Mouse (Mus musculus): ENCODE measurements around the gene Wwox. TPM values are rescaled to one million over a fixed set of nuclear protein-coding genes. Genes with fewer than 3 reads are reported as not detected.

The Wwox gene
- polyA plus RNA-seq, 1 experiment from 2014 or later = 13.7 TPM

- Histone ChIP-seq H3K27me3 (peaks cover 11% of the 10 kb centered on the region; the same call in 1 of the 2 replicates), H3K4me2 (replicated peaks) (no peak overlapping the region), H3K4me1 (no peaks in the 10 kb centered on the region), H3K27ac (replicated peaks) (no peak overlapping the region), H3K36me3 (no peaks in the 10 kb centered on the region), H3K9me3 (replicated peaks) (no peaks in the 10 kb centered on the region), H3K9ac (no peak overlapping the region), H3K4me3 (replicated peaks) (no peak overlapping the region)
- WGBS = 12% methylated on average over 3 of the region's 3 CpGs
- no peak for ATAC-seq (ENCODE audit: insufficient number of reproducible peaks, low FRiP score, low TSS enrichment, low read depth)
Measured at GRCm38 (mm10) chr8:114541132-114541531, 101.7 kb downstream of the Wwox start.

GRCm38 (mm10) chr8:114548360-114548759 lies 108.9 kb downstream of the Wwox start:
- no peaks in the 10 kb centered on the region for H3K9me3 ChIP-seq (replicated peaks)
- H3K4me3 ChIP-seq (replicated peaks) = no peak overlapping the region
- H3K9ac ChIP-seq = no peak overlapping the region
- no peaks in the 10 kb centered on the region for H3K27me3 ChIP-seq
- WGBS = 62% methylated on average over 8 of the region's 8 CpGs
- H3K27ac ChIP-seq (replicated peaks) = no peak overlapping the region
- H3K4me2 ChIP-seq (replicated peaks) = no peak overlapping the region
- no peak for ATAC-seq (ENCODE audit: insufficient number of reproducible peaks, low FRiP score, low TSS enrichment, low read depth)
- H3K36me3 ChIP-seq = no peaks in the 10 kb centered on the region
- H3K4me1 ChIP-seq = no peaks in the 10 kb centered on the region

- no peaks in the 10 kb centered on the region for H3K36me3 ChIP-seq
- H3K9ac ChIP-seq = no peak overlapping the region
- H3K27ac ChIP-seq (replicated peaks) = no peak overlapping the region
- ATAC-seq (ENCODE audit: insufficient number of reproducible peaks, low FRiP score, low TSS enrichment, low read depth) = no peak
- no peaks in the 10 kb centered on the region for H3K27me3 ChIP-seq
- H3K4me2 ChIP-seq (replicated peaks) = no peak overlapping the region
- 74% methylated on average over 6 of the region's 6 CpGs for WGBS
- H3K9me3 ChIP-seq (replicated peaks) = no peaks in the 10 kb centered on the region
- no peak overlapping the region for H3K4me3 ChIP-seq (replicated peaks)
- H3K4me1 ChIP-seq = no peaks in the 10 kb centered on the region
Measured at GRCm38 (mm10) chr8:114548837-114549236, 109.4 kb downstream of the Wwox start.

GRCm38 (mm10) chr8:114550029-114550428 lies 110.6 kb downstream of the Wwox start:
- WGBS = 71% methylated on average over 7 of the region's 7 CpGs
- no peak overlapping the region for H3K4me3 ChIP-seq (replicated peaks)
- H3K4me1 ChIP-seq = 0 out of 2 replicates have a peak, but pooled peaks cover 4% of the 10 kb centered on the region
- H3K9ac ChIP-seq = no peak overlapping the region
- no peaks in the 10 kb centered on the region for H3K27me3 ChIP-seq
- no peak overlapping the region for H3K27ac ChIP-seq (replicated peaks)
- ATAC-seq (ENCODE audit: insufficient number of reproducible peaks, low FRiP score, low TSS enrichment, low read depth) = no peak
- H3K9me3 ChIP-seq (replicated peaks) = no peaks in the 10 kb centered on the region
- H3K36me3 ChIP-seq = no peaks in the 10 kb centered on the region
- no peak overlapping the region for H3K4me2 ChIP-seq (replicated peaks)

- Histone ChIP-seq H3K36me3 (no peaks in the 10 kb centered on the region), H3K4me1 (peaks cover 12% of the 10 kb centered on the region; the same call in 1 of the 2 replicates), H3K27ac (replicated peaks) (no peak overlapping the region), H3K4me3 (replicated peaks) (no peak overlapping the region), H3K4me2 (replicated peaks) (no peak overlapping the region), H3K27me3 (no peaks in the 10 kb centered on the region), H3K9ac (no peak overlapping the region), H3K9me3 (replicated peaks) (no peaks in the 10 kb centered on the region)
- no peak for ATAC-seq (ENCODE audit: insufficient number of reproducible peaks, low FRiP score, low TSS enrichment, low read depth)
- WGBS = 52% methylated on average over 3 of the region's 3 CpGs
Measured at GRCm38 (mm10) chr8:114552606-114553005, 113.2 kb downstream of the Wwox start.

GRCm38 (mm10) chr8:114554966-114555365 lies 115.5 kb downstream of the Wwox start:
- Histone ChIP-seq H3K27me3 (no peaks in the 10 kb centered on the region), H3K9me3 (replicated peaks) (no peaks in the 10 kb centered on the region), H3K4me3 (replicated peaks) (no peak overlapping the region), H3K4me2 (replicated peaks) (no peak overlapping the region), H3K36me3 (no peaks in the 10 kb centered on the region), H3K27ac (replicated peaks) (0 out of 2 replicates have a peak overlapping the region, but pooled peaks have one; percentile 11), H3K4me1 (peaks cover 12% of the 10 kb centered on the region; the same call in 1 of the 2 replicates), H3K9ac (no peak overlapping the region)
- ATAC-seq (ENCODE audit: insufficient number of reproducible peaks, low FRiP score, low TSS enrichment, low read depth) = no peak
- WGBS = 39% methylated on average over 15 of the region's 15 CpGs

- H3K9ac ChIP-seq = no peak overlapping the region
- H3K27me3 ChIP-seq = no peaks in the 10 kb centered on the region
- no peak overlapping the region for H3K4me2 ChIP-seq (replicated peaks)
- no peak overlapping the region for H3K4me3 ChIP-seq (replicated peaks)
- H3K4me1 ChIP-seq = peaks cover 12% of the 10 kb centered on the region; the same call in 1 of the 2 replicates
- ATAC-seq (ENCODE audit: insufficient number of reproducible peaks, low FRiP score, low TSS enrichment, low read depth) = no peak
- H3K36me3 ChIP-seq = no peaks in the 10 kb centered on the region
- H3K9me3 ChIP-seq (replicated peaks) = no peaks in the 10 kb centered on the region
- H3K27ac ChIP-seq (replicated peaks) = no peak overlapping the region
- WGBS = 64% methylated on average over 6 of the region's 6 CpGs
Measured at GRCm38 (mm10) chr8:114555491-114556202, 116.2 kb downstream of the Wwox start.

GRCm38 (mm10) chr8:114561191-114561590 lies 121.7 kb downstream of the Wwox start:
- Histone ChIP-seq H3K9me3 (replicated peaks) (no peaks in the 10 kb centered on the region), H3K27ac (replicated peaks) (no peak overlapping the region), H3K9ac (no peak overlapping the region), H3K27me3 (no peaks in the 10 kb centered on the region), H3K4me2 (replicated peaks) (no peak overlapping the region), H3K4me1 (no peaks in the 10 kb centered on the region), H3K36me3 (no peaks in the 10 kb centered on the region), H3K4me3 (replicated peaks) (no peak overlapping the region)
- 91% methylated on average over 8 of the region's 8 CpGs for WGBS
- no peak for ATAC-seq (ENCODE audit: insufficient number of reproducible peaks, low FRiP score, low TSS enrichment, low read depth)

- Histone ChIP-seq H3K9ac (no peak overlapping the region), H3K27me3 (no peaks in the 10 kb centered on the region), H3K9me3 (replicated peaks) (no peaks in the 10 kb centered on the region), H3K36me3 (no peaks in the 10 kb centered on the region), H3K27ac (replicated peaks) (no peak overlapping the region), H3K4me2 (replicated peaks) (no peak overlapping the region), H3K4me1 (no peaks in the 10 kb centered on the region), H3K4me3 (replicated peaks) (no peak overlapping the region)
- WGBS = 81% methylated on average over 13 of the region's 13 CpGs
- no peak for ATAC-seq (ENCODE audit: insufficient number of reproducible peaks, low FRiP score, low TSS enrichment, low read depth)
Measured at GRCm38 (mm10) chr8:114562486-114562885, 123.0 kb downstream of the Wwox start.

GRCm38 (mm10) chr8:114563361-114563760 lies 123.9 kb downstream of the Wwox start:
- no peak overlapping the region for H3K4me2 ChIP-seq (replicated peaks)
- H3K9me3 ChIP-seq (replicated peaks) = no peaks in the 10 kb centered on the region
- 94% methylated on average over 7 of the region's 7 CpGs for WGBS
- no peak overlapping the region for H3K9ac ChIP-seq
- H3K4me3 ChIP-seq (replicated peaks) = no peak overlapping the region
- ATAC-seq (ENCODE audit: insufficient number of reproducible peaks, low FRiP score, low TSS enrichment, low read depth) = no peak
- H3K36me3 ChIP-seq = no peaks in the 10 kb centered on the region
- H3K27ac ChIP-seq (replicated peaks) = no peak overlapping the region
- H3K27me3 ChIP-seq = no peaks in the 10 kb centered on the region
- H3K4me1 ChIP-seq = no peaks in the 10 kb centered on the region

- H3K27me3 ChIP-seq = no peaks in the 10 kb centered on the region
- no peak for ATAC-seq (ENCODE audit: insufficient number of reproducible peaks, low FRiP score, low TSS enrichment, low read depth)
- WGBS = 49% methylated on average over 5 of the region's 6 CpGs
Measured at GRCm38 (mm10) chr8:114564036-114564435, 124.6 kb downstream of the Wwox start.

More at GRCm38 (mm10) chr8:114564036-114564435, 124.6 kb downstream of the Wwox start:
- Histone ChIP-seq H3K4me2 (replicated peaks) (no peak overlapping the region), H3K9me3 (replicated peaks) (no peaks in the 10 kb centered on the region), H3K9ac (no peak overlapping the region), H3K4me3 (replicated peaks) (no peak overlapping the region), H3K36me3 (no peaks in the 10 kb centered on the region), H3K27ac (replicated peaks) (no peak overlapping the region), H3K4me1 (no peaks in the 10 kb centered on the region)

All from embryonic facial prominence, embryonic 15.5 days (tissue).